Mouse (Mus musculus) spleen, adult 2 months (tissue): Measurements from ENCODE around the gene Pcbp4.

ENCODE experiments used
- CTCF ChIP-seq: fragments of 200-500 bp; IDR thresholded peaks from 2 replicates; pipeline ENCODE4 v1.5.1; 2011; ENCODE audit warnings: mild to moderate bottlenecking, inconsistent platforms; ENCODE audit not compliant: insufficient read depth, insufficient read length, insufficient replicate concordance; ENCODE audit errors: extremely low read depth
- POLR2A ChIP-seq: fragments of 200-500 bp; IDR thresholded peaks from 2 replicates; pipeline ENCODE4 v1.6.1; 2011; ENCODE audit warnings: low read depth, low read length, inconsistent platforms

DNA sequence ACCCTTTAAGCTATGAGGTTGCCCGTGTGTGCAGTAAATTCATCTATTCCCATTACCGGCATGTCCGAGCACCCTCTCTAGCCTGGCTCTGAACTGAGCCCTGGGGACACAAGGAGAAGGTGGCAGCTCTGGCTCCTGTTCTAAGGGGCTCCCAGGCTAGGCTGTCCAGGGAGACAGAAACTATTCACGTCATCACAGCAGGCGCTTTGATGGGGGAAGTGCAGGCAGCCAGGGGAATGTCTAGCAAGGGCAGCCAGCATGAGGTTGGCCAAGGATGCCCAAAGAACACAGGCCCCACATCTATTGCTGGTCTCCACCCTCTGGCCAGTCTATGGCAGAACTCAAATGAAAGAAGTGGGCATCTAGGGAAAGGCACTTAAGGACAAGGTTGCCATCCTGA is 4.8 kb downstream of the Pcbp4 start:
- no peak for TF ChIP-seq CTCF
- no peak for TF ChIP-seq POLR2A
